Mouse (Mus musculus) cerebellum, adult 11 months (tissue): ENCODE results near the gene Tjp1.
A peak's percentile ranks its signal among the peaks of the same experiment; 100 is the strongest.

Experiments used
- DNase-seq: peaks from one replicate; pipeline ENCODE4 v3.0.0; 2022

Tjp1 gene

DNA sequence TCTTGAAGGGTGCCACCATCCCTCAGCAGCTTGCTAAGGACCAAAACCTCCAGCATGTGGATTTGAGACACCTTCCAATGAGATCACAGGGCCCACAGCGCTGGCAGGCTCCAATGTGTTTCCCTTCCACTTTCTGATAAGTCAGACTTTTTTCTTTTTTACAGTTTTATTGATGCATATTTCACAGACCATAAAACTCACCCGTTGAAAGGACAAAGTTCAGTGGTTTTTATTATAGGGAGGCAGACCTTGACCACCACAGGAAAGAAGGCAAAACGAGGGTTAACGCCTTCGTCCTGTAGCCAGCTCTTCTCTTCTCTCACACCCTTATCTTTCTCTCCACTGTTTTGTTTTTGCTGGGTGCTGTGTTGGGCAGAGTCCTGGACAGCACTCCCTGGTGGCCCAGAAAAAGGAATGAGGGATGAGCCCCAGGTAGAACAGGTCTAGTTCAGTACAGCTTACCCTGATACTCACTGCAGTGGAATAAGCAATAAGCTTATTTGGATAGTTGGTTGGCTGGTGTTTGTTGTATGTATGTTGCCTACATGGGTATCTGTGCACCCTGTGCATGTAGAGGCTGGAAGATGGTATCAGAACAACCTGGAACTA, 43.3 kb downstream of the Tjp1 start:
- no peak for DNase-seq

DNA sequence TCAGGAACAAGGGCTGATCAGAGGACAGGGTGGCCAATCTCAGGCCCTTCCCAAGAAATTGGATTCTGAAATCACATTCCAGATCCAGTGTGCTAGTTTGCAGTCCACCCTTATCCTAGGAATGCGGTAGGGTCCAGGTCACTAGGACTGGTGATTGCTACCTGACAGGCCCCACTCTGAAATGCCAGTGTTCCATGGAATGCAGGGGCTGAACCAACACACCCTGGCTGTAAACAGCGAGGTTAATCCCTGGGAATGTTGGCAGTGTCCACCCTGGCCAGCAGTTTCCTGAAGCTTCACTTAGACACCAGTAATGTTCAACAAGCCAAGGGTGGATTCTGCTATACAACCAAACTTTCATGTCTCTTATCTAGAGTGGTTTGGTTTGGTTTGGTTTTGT, 45.4 kb downstream of the Tjp1 start:
- DNase-seq, result no peak

DNA sequence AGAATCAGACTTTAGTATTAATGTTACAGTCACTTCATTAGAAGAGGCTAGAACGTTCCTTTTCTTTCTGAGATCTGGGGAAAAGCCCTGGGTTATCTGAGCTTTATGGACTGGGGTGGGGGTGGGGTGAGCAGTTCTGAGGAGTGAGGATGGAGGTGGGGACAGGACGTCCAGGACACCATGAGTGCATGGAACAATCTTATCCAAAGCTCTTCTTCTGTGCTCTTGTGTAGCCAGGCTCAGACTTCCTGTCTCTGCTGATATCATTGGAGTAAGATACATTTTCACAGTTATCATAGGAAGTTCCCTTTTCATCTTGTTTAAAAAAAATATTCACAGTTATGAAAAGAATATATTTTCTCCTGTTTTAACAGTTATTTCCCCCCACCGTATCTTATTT, 55.5 kb downstream of the Tjp1 start:
- DNase-seq, result no peak

DNA sequence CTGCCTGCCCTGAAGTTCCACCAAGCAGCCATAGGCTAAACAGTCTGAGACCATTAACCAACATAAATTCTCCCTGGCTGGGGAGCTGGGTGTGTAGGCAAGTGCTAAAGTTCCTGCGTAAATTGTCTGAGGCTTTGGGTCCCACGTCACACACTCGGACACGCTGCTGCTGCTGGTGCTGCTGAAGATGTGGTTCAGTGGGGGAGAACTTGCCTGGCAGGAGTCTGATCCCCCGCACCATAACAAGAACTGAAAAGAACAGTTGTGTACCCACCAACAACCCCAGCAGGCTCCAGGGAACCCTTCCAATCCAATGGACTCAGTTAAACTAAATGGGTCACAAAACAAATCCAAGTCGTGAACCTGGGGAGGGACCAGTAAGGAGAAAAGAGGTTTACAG, 56.2 kb downstream of the Tjp1 start:
- no peak for DNase-seq

DNA sequence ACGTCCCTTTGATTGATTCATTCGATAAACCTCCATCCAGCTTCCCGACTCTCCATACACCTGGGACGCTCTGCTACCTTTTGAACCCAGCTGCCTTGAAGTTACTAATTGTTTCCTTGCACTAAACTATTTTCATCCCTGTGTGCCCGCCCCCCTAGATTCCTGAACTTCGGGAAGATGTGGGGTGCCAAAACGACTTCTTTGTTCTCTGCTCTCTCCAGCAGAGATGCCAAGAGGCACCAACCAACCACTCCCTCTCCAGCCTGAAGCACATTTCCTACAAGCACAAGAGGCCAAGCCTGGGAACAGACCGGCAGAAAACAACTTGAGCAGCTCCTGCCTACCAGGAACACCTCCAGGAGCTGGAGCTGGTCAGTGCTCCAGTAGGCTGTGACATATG, 57.4 kb downstream of the Tjp1 start:
- DNase-seq, result no peak

DNA sequence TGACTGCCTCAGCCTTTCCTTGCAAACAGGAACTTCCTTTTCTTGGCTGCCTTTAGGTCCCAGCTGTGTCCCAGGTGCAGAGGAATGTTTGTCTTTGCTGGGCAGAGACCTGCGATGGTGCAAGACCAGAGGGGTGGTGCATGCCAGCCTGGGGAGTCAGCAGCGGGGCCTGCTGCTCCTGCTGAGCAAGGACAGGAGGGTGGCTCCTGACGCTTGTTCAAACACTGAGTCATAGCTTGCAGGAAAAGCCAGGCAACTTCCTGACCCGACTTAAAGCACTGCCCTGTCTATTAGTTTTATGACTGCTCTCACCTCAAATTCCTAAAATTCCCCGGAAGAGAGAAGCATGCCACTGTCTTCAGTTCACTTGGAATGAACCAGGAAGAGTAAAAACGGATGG, 57.9 kb downstream of the Tjp1 start:
- no peak for DNase-seq

DNA sequence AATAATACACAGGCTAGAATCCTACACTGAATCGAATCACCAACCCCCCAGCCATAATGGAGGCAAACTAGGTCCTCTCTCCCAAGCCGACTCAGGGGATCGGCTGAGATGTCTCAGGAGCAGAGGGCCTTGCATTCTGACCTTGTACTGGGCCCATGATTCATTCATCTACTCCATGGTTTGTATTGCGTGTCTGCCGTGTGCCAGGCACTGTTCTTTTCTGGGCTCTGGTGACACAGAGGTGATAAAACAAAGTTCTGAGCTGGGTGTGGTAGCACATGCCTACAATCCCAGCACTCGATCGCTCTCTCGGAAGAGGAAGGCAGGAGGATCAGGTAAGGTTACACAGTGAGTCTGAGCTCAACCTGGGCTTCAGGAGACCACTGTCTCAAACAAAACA, 59.4 kb downstream of the Tjp1 start:
- DNase-seq, result no peak

DNA sequence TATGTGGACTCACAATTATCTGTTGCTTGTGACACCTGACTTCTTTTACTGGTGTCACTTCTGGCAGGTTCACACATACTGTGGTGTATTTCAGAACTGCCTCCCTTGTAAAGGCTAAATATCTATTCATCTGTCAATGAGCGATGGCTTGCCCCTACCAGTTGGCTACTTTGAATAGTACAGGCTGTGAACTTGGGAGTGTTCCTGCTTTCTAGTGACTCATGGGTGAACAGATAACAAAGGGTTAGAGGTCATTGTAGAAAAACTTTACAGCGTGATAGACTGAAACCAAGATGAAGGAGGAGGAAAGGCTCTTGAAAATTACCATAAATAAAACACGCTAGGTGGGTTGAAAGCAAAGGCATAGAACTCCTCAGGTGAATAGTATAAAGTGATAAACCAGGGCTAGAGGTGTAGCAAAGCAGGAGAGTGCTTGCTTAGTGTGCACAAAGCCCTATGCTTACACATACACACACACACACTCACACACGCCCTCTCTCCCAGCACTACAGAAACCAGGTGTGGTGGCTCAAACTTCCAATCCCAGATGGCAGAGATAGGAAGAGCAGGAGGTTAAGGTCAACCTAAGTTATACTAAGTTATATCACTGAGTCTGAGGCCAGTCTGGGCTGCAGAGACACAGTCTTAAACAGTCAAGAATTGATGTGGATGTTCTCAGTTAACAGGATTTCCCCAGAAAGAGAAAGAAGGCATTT, 60.1 kb downstream of the Tjp1 start:
- DNase-seq, result no peak

DNA sequence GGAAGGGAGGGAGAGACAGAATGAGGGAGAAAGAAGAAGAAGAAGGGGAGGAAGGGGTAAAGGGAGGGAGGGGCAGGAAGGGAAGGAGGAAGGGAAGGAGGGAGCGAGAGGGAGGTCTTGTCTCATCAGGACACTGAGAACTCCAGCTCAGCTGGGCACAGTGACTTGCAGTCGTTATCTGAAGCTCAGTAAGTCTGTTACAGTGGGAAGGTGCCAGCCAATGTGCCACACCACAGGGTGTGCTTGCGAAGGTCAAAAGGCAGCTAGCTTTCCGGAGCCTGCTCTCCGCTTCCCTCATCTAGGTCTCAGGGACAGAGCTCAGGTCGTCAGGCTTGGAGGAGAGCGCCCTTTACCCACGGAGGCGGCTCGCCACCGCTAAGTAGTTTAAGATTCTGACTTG, 61.4 kb downstream of the Tjp1 start:
- no peak for DNase-seq

DNA sequence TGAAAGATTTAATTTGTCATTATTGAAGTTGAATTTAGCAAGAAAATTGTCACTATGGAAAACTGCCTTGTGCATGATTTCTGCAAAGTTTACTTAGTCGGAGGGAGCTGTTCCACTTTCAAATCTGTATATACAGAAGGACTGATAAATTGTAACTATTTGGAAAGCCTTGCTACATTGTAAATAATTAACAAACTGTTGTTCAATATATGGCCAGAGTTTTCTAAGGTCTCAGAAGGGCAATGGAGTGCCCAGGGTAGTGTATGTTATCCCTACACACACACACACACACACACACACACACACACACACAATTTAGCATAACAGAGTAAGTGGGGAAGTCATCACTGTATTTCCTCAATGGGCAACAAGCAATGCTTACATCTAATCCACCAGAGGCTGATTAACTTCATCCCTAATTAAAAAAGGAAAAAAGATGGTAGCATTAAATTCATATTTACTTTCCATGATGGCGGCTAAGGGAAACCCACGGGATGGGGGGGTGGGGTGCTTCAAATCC, 63.0 kb downstream of the Tjp1 start:
- no peak for DNase-seq

DNA sequence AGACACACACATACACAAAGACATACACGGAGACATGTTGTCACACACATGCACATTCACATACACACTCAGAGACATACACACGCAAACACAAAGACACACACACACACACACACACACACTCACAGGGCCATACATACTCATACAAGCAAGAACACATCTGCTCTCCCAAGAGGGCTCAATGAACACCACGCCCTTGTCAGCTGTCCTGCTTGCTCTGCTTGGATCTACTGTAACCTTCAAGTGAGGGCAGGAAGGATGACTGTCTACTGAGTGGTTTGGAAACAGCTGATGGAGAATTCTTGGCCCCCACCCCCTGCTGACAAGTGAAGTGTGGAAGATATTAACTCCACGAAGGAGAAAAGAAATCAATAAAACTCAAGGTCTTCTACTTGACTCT, 64.1 kb downstream of the Tjp1 start:
- no peak for DNase-seq

DNA sequence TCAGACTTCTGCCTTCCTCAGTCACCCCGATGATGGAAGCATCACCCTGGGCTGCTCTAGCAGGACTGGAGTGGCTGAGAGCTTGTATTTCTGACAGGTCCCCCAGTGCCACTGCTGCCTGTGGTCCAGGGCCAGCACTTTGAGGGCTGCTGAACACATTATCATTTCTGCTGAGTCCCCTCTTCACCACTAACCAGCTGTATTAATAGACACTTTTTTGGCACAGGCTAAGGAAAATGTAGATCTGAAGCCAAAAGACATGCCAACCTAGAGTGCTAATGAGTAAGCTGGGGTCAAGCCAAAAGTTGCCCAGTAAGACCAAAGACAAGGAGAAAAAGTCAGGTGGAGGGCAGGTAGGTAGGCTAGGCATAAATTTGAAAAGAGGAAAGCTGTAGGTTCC, 66.2 kb downstream of the Tjp1 start:
- DNase-seq, result no peak

DNA sequence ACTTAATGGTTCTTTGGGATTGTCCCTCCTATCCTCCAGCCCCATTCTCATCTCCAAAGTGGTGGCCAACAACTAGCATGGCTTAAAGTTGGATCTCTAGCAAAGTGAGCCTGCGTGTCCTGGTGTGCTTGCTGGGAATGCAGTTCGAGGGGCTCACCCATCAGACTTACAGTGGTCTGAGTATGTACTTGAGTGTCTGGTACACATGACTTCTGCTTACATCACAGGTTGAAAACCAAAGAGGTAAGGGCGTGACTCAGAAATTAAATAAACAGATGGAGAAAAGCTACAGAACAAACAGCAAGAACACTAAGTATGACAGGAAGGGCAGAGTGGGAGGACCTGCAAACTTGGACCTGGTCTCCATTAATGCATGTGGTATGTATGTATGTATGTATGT, 67.4 kb downstream of the Tjp1 start:
- no peak for DNase-seq

DNA sequence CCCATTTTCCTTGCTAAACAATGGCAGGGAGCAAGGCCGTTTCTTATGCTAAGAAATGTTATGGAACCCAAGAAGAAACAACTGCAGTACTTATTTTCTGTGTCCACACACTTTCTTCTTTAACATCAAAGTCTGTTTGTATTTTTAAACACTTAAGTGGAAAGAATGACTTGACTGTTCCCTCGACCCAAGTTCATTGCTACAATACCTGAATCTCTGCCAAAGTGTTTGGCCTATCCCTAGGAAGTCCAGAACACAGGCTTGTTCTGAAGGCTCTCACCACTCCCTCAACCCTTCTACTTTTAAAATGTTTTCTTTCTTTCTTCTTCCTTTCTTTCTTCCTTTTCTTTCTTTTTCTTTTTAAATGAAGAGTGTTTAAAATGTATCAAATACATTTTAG, 71.5 kb downstream of the Tjp1 start:
- DNase-seq, result no peak

DNA sequence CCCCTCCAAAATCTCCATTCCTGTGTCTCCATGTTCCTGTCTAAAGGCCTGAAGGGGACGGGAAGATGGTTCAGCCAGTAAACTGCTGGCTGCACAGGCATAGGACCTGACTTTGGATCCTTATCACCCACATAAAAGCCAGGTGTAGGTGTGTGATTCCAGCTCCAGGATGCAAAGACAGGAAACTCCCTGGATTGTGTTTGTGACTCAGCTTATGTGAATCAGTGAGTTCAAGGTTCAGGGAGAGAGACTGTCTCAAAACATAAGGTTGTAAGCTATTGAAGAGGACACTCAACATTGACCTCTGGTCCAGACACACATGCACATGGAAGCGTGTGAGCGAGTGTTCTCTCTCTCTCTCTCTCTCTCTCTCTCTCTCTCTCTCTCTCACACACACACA, 72.4 kb downstream of the Tjp1 start:
- no peak for DNase-seq

DNA sequence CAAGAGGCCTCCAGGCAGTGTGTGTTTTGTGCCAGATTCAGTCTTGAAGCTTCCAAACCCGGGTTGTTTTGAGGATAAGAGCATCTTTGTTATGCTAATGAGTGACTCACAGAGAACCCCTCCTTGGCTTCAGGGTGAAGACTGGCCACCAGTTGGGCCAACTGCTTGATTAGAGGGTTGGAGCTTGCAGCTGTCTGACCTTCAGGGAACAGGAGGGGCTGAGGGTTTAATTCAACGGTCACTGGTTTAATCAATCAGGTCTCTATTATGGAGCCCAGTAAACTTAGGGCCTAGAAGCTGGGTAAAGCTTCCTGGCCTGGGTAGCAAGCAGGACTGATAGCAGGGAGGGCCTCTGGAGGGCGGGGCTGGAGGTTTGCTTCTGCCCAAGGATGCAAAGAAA, 73.3 kb downstream of the Tjp1 start:
- DNase-seq, result no peak

DNA sequence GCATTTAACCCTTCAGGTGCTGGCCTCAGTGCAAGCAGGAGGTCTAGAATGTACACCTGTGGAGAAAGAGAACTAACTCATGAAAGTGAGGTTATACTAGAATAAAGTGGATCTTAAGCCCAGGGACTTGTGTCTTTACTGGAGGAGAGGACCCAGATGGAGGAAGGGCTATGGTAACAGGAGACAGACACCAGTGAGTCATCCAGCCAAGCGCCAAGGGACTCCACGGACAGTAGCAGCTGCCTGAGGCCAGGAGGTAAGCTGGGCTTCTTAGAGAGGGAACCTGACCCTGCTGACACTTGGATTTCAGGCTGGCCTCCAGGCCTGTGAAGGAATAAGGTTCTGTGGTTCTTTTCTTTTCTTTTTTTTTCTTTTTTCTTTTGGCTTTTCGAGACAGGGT, 75.3 kb downstream of the Tjp1 start:
- no peak for DNase-seq

DNA sequence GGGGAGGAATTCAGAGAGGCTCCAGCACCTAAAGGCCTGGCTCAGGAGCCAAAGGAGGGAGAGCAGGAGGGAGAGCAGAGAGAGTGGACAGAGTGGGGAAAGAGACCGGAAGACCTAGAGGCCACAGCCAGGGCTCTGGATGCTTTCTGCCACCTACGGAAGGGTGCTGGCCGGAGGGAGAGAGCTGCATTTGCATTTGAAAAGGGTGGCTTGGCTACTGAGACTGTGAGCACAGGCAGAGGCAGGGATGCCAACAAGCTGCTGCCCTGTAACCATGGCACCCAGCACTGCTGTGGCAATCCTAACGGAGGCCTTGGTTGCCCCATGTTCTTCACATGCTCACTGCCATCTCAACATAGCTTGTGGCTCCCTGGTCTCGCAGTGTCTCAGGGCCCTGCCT, 77.4 kb downstream of the Tjp1 start:
- DNase-seq, result peak; percentile 4

DNA sequence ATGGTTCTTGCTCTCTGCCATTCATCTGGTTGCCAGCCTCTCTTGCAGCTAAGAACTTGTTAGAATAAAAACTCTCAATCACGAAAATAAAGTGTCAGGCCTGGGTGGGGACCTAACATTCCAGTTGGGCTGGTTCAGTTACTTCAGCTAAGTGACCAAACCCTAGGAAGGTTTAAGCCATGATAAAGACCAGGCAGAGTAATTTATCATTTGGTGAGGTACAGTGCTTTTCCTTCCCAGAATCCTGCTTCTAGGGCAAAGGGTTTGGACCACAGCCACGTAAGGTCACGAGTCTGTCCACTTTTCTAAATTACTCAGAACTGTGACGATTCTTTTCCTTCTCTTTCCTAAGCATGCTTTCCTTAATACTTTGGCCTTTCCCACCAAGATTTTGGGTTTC, 86.1 kb downstream of the Tjp1 start:
- DNase-seq, result no peak

DNA sequence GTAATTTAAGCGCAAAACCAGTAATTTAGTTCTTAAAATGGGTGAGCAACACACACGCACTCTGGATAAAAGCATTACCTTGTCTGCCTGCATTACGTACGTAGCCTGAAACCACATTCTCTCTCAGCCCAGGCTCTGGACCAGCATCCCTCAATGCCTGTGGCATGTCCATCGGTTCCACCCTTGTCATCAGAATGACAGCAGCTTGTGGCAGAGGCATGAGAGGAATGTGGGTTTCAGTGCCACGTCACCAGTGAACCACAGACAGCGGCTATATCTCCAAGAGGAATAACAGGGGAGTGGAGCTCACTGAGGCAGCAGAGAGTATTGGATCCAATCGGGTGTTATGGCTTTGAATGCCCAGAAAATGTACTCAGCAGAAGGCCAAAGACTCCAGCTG, 88.1 kb downstream of the Tjp1 start:
- DNase-seq, result no peak

DNA sequence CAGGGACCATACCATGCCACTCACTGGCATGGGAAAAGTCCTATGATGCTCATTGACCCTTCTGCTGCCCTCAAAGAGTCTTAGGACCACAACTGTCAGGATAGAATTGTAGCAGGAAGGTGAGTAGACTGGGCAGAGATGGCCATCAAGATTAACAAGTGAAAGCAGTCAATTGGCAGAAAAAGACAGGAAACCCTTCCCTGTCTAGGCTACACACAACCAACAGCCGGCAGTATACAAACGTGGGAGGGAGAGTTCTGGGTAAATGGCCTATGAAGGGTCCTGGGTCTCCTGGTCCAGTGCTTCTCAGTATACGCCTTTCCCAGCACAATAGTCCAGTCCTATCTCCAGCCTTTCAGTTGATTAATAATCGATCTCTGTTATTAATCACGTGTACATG, 89.4 kb downstream of the Tjp1 start:
- no peak for DNase-seq

DNA sequence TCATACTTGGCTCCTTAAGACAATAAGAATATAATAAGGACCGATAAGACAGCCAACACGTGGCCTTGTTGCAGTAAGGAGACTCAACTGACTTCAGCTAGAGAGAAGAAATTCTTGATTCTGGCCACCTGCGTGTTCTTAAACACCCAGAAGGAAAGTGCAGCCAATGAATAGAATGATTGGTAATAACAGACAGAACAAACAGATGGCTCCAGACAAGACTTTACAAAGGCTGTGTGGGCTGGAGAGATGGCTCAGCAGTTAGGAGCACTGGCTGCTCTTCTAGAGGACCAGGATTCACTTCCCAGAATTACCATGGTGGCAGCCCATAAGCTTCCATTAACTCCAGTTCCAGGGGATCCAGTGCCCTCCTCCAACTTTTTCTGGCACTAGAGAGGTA, 90.7 kb downstream of the Tjp1 start:
- DNase-seq, result no peak

DNA sequence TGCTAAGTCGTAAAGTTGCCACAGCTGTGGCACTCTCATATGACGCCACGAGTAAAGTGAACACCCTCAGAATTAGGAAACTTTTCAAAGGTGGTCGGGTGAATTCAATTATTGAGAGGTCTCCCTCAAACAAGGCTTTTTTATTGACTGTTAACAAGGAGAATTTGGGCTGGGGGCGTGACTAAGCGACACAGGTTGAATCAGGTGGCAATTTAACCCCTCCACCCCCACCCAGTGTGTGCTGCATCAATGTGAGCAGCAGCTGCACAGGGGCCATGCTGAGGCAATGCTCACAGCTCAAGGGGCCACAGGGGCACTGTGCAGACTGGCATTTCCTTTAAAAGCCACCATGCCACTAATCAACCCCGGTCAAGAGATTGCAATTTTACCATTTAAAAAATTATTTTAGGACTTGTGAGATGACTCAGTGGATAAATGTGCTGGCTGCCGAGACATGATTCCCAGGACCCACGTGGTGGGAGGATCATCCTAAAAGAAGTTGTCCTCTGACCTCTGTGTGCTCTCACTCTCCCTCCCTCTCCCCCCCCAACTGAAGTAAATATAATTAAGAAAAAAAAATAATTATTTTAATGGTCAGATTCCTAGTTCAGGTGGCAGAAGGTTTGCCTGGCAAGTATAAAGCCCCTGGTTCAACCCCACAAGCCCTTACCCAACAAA, 96.4 kb downstream of the Tjp1 start:
- DNase-seq, result no peak

DNA sequence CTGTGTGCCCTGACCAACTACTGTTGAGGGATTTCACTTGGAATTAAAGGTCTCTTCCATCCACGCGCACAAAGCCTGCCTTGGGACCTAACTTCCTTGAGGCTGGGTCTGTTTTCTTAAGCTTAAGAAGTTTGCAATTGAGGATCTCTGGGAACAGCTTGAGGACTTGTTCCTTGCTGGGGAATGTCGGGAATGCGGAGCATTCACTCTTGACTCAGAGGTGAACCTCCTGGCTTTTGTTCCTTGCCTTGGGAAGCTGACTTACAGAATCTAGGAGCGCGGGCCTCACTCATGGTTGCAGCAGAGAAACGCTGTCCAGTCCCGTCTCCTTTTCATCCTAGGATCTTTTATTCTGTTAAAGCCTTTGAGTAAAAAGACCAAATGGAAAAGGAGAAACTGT, 97.2 kb downstream of the Tjp1 start:
- DNase-seq, result no peak

DNA sequence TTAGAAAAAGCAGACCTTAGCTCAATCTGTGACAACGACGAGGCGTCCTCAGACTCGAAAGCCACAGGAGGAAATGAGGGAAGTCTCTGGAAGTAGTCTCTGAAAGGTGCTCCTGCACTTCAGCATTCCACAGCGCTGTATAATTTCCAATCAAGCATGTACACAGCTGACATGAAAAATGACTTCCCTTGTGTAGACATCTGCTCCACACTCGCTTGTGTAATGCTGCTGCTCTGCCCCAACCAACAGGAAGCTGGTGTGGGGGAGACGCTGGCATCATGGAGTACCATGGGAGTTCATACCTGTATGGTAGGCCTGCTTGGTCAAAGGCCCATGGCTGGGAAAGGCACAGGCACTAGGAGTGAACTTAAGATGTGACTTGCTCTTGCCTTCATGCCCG, 103.1 kb downstream of the Tjp1 start:
- no peak for DNase-seq
